Mouse (Mus musculus): Measurements from ENCODE around the gene Olfr984. TPM values are rescaled to one million over a fixed set of nuclear protein-coding genes. Genes with fewer than 3 reads are reported as not detected.

Olfr984 gene
- polyA plus RNA-seq (2014; fragmentation: Nextera tagmentation; extraction: Ambion mirVana): not detected in 2 replicates

- Histone ChIP-seq H3K36me3 (ENCODE audit: control insufficient read depth, insufficient read depth, low read length) (no peaks in the 10 kb centered on the region), H3K4me1 (ENCODE audit: control insufficient read depth, insufficient read depth, low read length) (no peaks in the 10 kb centered on the region), H3K9me3 (ENCODE audit: control insufficient read depth, low read length) (no peaks in the 10 kb centered on the region), H3K9ac (replicated peaks; ENCODE audit: low read length) (no peak within 1 kb of the TSS), H3K4me2 (ENCODE audit: low read length) (no peak within 1 kb of the TSS), H3K27me3 (ENCODE audit: control insufficient read depth, insufficient read depth, low read length) (no peaks in the 10 kb centered on the region), H3K27ac (replicated peaks; ENCODE audit: low read depth, low read length) (no peak within 1 kb of the TSS), H3K4me3 (replicated peaks; ENCODE audit: low read depth, low read length) (no peak within 1 kb of the TSS)
- DNase-seq (no peak), ATAC-seq (ENCODE audit: low FRiP score, low TSS enrichment) (no peak)
- WGBS: 76% methylated on average over 2 of the region's 2 CpGs
Observed at GRCm38 (mm10) chr9:40114106-40114505, at the start of gene Olfr984. Gene Olfr984, minus strand, starts transcription at chr9:40114206.

- no peak overlapping the region for H3K27ac ChIP-seq (replicated peaks; ENCODE audit: low read depth, low read length)
- H3K4me2 ChIP-seq (ENCODE audit: low read length): no peak overlapping the region
- DNase-seq (no peak), ATAC-seq (ENCODE audit: low FRiP score, low TSS enrichment) (no peak)
- H3K27me3 ChIP-seq (ENCODE audit: control insufficient read depth, insufficient read depth, low read length): no peaks in the 10 kb centered on the region
- no peaks in the 10 kb centered on the region for H3K36me3 ChIP-seq (ENCODE audit: control insufficient read depth, insufficient read depth, low read length)
- no peaks in the 10 kb centered on the region for H3K9me3 ChIP-seq (ENCODE audit: control insufficient read depth, low read length)
- no peak overlapping the region for H3K9ac ChIP-seq (replicated peaks; ENCODE audit: low read length)
- WGBS: 73% methylated on average over 4 of the region's 4 CpGs
- H3K4me1 ChIP-seq (ENCODE audit: control insufficient read depth, insufficient read depth, low read length): no peaks in the 10 kb centered on the region
- H3K4me3 ChIP-seq (replicated peaks; ENCODE audit: low read depth, low read length): no peak overlapping the region
Observed at GRCm38 (mm10) chr9:40155118-40155644, 41.2 kb upstream of the Olfr984 start.

- no peak overlapping the region for H3K27ac ChIP-seq (replicated peaks; ENCODE audit: low read depth, low read length)
- no peaks in the 10 kb centered on the region for H3K27me3 ChIP-seq (ENCODE audit: control insufficient read depth, insufficient read depth, low read length)
- no peak overlapping the region for H3K9ac ChIP-seq (replicated peaks; ENCODE audit: low read length)
- H3K4me2 ChIP-seq (ENCODE audit: low read length): no peak overlapping the region
- H3K4me3 ChIP-seq (replicated peaks; ENCODE audit: low read depth, low read length): no peak overlapping the region
- 50% methylated on average over 1 of the region's 1 CpGs for WGBS
- H3K4me1 ChIP-seq (ENCODE audit: control insufficient read depth, insufficient read depth, low read length): no peaks in the 10 kb centered on the region
- no peaks in the 10 kb centered on the region for H3K9me3 ChIP-seq (ENCODE audit: control insufficient read depth, low read length)
- no peaks in the 10 kb centered on the region for H3K36me3 ChIP-seq (ENCODE audit: control insufficient read depth, insufficient read depth, low read length)
- no peak for DNase-seq
- no peak for ATAC-seq (ENCODE audit: low FRiP score, low TSS enrichment)
Observed at GRCm38 (mm10) chr9:40141544-40141943, 27.5 kb upstream of the Olfr984 start.

- Histone ChIP-seq H3K27me3 (ENCODE audit: control insufficient read depth, insufficient read depth, low read length) (no peaks in the 10 kb centered on the region), H3K4me3 (replicated peaks; ENCODE audit: low read depth, low read length) (no peak overlapping the region), H3K9me3 (ENCODE audit: control insufficient read depth, low read length) (no peaks in the 10 kb centered on the region), H3K4me2 (ENCODE audit: low read length) (no peak overlapping the region), H3K27ac (replicated peaks; ENCODE audit: low read depth, low read length) (no peak overlapping the region), H3K36me3 (ENCODE audit: control insufficient read depth, insufficient read depth, low read length) (no peaks in the 10 kb centered on the region), H3K4me1 (ENCODE audit: control insufficient read depth, insufficient read depth, low read length) (no peaks in the 10 kb centered on the region), H3K9ac (replicated peaks; ENCODE audit: low read length) (no peak overlapping the region)
- WGBS: 81% methylated on average over 4 of the region's 4 CpGs
- DNase-seq: no peak
- no peak for ATAC-seq (ENCODE audit: low FRiP score, low TSS enrichment)
Observed at GRCm38 (mm10) chr9:40139484-40139883, 25.5 kb upstream of the Olfr984 start.

GRCm38 (mm10) chr9:40136987-40137688, 23.1 kb upstream of the Olfr984 start:
- Histone ChIP-seq H3K27ac (replicated peaks; ENCODE audit: low read depth, low read length) (no peak overlapping the region), H3K4me3 (replicated peaks; ENCODE audit: low read depth, low read length) (no peak overlapping the region), H3K4me1 (ENCODE audit: control insufficient read depth, insufficient read depth, low read length) (no peaks in the 10 kb centered on the region), H3K9me3 (ENCODE audit: control insufficient read depth, low read length) (no peaks in the 10 kb centered on the region), H3K4me2 (ENCODE audit: low read length) (no peak overlapping the region), H3K27me3 (ENCODE audit: control insufficient read depth, insufficient read depth, low read length) (no peaks in the 10 kb centered on the region), H3K9ac (replicated peaks; ENCODE audit: low read length) (no peak overlapping the region), H3K36me3 (ENCODE audit: control insufficient read depth, insufficient read depth, low read length) (no peaks in the 10 kb centered on the region)
- ATAC-seq (ENCODE audit: low FRiP score, low TSS enrichment) (no peak), DNase-seq (no peak)
- WGBS: 85% methylated on average over 6 of the region's 6 CpGs

GRCm38 (mm10) chr9:40130556-40130955, 16.6 kb upstream of the Olfr984 start:
- Histone ChIP-seq H3K4me1 (ENCODE audit: control insufficient read depth, insufficient read depth, low read length) (no peaks in the 10 kb centered on the region), H3K4me2 (ENCODE audit: low read length) (no peak overlapping the region), H3K36me3 (ENCODE audit: control insufficient read depth, insufficient read depth, low read length) (no peaks in the 10 kb centered on the region), H3K27me3 (ENCODE audit: control insufficient read depth, insufficient read depth, low read length) (no peaks in the 10 kb centered on the region), H3K27ac (replicated peaks; ENCODE audit: low read depth, low read length) (no peak overlapping the region), H3K9ac (replicated peaks; ENCODE audit: low read length) (no peak overlapping the region), H3K4me3 (replicated peaks; ENCODE audit: low read depth, low read length) (no peak overlapping the region), H3K9me3 (ENCODE audit: control insufficient read depth, low read length) (no peaks in the 10 kb centered on the region)
- WGBS: 96% methylated on average over 1 of the region's 1 CpGs
- no peak for DNase-seq
- no peak for ATAC-seq (ENCODE audit: low FRiP score, low TSS enrichment)

GRCm38 (mm10) chr9:40130084-40130483, 16.1 kb upstream of the Olfr984 start, which contains the start of gene Olfr985:
Gene Olfr985, minus strand, starts transcription at chr9:40130184.
- H3K9ac ChIP-seq (replicated peaks; ENCODE audit: low read length): no peak within 1 kb of the TSS
- no peaks in the 10 kb centered on the region for H3K9me3 ChIP-seq (ENCODE audit: control insufficient read depth, low read length)
- ATAC-seq (ENCODE audit: low FRiP score, low TSS enrichment) (no peak), DNase-seq (no peak)
- H3K4me1 ChIP-seq (ENCODE audit: control insufficient read depth, insufficient read depth, low read length): no peaks in the 10 kb centered on the region
- H3K27me3 ChIP-seq (ENCODE audit: control insufficient read depth, insufficient read depth, low read length): no peaks in the 10 kb centered on the region
- no peak within 1 kb of the TSS for H3K27ac ChIP-seq (replicated peaks; ENCODE audit: low read depth, low read length)
- H3K4me3 ChIP-seq (replicated peaks; ENCODE audit: low read depth, low read length): no peak within 1 kb of the TSS
- no peaks in the 10 kb centered on the region for H3K36me3 ChIP-seq (ENCODE audit: control insufficient read depth, insufficient read depth, low read length)
- WGBS: 92% methylated on average over 1 of the region's 1 CpGs
- no peak within 1 kb of the TSS for H3K4me2 ChIP-seq (ENCODE audit: low read length)

GRCm38 (mm10) chr9:40117287-40117659, 3.3 kb upstream of the Olfr984 start:
- ATAC-seq (ENCODE audit: low FRiP score, low TSS enrichment): no peak

GRCm38 (mm10) chr9:40116645-40117286, 2.8 kb upstream of the Olfr984 start:
- ATAC-seq (ENCODE audit: low FRiP score, low TSS enrichment): no peak

More at GRCm38 (mm10) chr9:40117287-40117659, 3.3 kb upstream of the Olfr984 start:
- no peaks in the 10 kb centered on the region for H3K27me3 ChIP-seq (ENCODE audit: control insufficient read depth, insufficient read depth, low read length)
- H3K4me1 ChIP-seq (ENCODE audit: control insufficient read depth, insufficient read depth, low read length): no peaks in the 10 kb centered on the region
- 81% methylated on average over 5 of the region's 5 CpGs for WGBS
- no peak overlapping the region for H3K9ac ChIP-seq (replicated peaks; ENCODE audit: low read length)
- H3K27ac ChIP-seq (replicated peaks; ENCODE audit: low read depth, low read length): no peak overlapping the region
- no peak overlapping the region for H3K4me3 ChIP-seq (replicated peaks; ENCODE audit: low read depth, low read length)
- H3K4me2 ChIP-seq (ENCODE audit: low read length): no peak overlapping the region
- no peaks in the 10 kb centered on the region for H3K9me3 ChIP-seq (ENCODE audit: control insufficient read depth, low read length)
- peak; percentile 20 for DNase-seq
- no peaks in the 10 kb centered on the region for H3K36me3 ChIP-seq (ENCODE audit: control insufficient read depth, insufficient read depth, low read length)

More at GRCm38 (mm10) chr9:40116645-40117286, 2.8 kb upstream of the Olfr984 start:
- no peak overlapping the region for H3K4me2 ChIP-seq (ENCODE audit: low read length)
- DNase-seq: no peak
- WGBS: 67% methylated on average over 10 of the region's 10 CpGs
- no peaks in the 10 kb centered on the region for H3K36me3 ChIP-seq (ENCODE audit: control insufficient read depth, insufficient read depth, low read length)
- H3K4me1 ChIP-seq (ENCODE audit: control insufficient read depth, insufficient read depth, low read length): no peaks in the 10 kb centered on the region
- no peak overlapping the region for H3K9ac ChIP-seq (replicated peaks; ENCODE audit: low read length)
- H3K9me3 ChIP-seq (ENCODE audit: control insufficient read depth, low read length): no peaks in the 10 kb centered on the region
- H3K27ac ChIP-seq (replicated peaks; ENCODE audit: low read depth, low read length): no peak overlapping the region
- no peak overlapping the region for H3K4me3 ChIP-seq (replicated peaks; ENCODE audit: low read depth, low read length)
- H3K27me3 ChIP-seq (ENCODE audit: control insufficient read depth, insufficient read depth, low read length): no peaks in the 10 kb centered on the region
